Mouse (Mus musculus) ovary, adult 10 weeks (tissue): ENCODE results near the gene Dpm3. TPM values are rescaled to one million over a fixed set of nuclear protein-coding genes. Genes with fewer than 3 reads are reported as not detected.

Experiments used
- polyA plus RNA-seq: library from polyadenylated mRNA; stranded (reverse); fragments of 350-450 nt; fragmentation: Illumina TruSeq; extraction: RNeasy Lipid Tissue Mini Kit (QIAGEN cat#74804); gene quantifications from one replicate; pipeline ENCODE4 v1.2.3, GENCODE M21; 2014

Dpm3 gene
- not detected for polyA plus RNA-seq

GRCm38 (mm10) chr3:89259076-89259475 is at the start of gene Dpm3:
Gene Dpm3, plus strand, starts transcription at chr3:89259358.

DNA sequence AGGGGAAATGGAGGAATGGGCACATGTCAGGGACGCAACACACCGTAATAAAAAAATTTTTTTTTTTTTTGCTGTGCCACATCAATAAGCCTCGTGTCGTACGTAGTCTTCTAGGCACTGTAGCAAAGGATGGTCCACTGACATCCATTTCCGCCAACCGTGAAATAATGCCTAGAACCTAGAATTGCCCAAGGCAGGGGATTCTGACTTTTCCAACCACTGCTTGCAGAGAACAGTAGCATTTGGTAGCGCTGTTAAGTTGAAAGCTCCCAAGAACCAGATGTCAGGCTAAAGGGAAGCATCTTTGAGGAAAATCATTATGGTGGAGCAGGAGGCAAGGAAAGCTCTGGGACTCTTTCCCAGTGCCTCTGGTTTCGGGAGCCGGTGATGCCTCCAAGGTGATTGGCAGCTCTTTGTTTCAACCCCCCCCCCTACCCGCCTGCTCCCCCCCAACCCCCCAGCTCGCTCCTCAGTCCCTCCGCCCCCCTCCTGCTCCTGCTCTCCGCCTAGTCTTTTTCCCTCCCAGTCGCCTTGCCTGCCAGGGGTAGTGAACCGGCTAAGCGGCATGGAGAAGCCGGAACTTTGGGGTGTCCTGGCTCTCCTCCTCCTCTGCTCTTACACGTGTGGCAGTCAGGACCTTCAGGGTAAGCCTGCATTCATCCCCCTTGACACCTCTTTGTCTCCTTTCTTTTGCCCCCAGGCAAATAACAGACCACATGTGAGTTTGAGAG is 44.3 kb upstream of the Dpm3 start, which contains the start of gene Thbs3:
Thbs3 (plus strand) TSS at position 500 of the 731 bp plus-strand sequence.

DNA sequence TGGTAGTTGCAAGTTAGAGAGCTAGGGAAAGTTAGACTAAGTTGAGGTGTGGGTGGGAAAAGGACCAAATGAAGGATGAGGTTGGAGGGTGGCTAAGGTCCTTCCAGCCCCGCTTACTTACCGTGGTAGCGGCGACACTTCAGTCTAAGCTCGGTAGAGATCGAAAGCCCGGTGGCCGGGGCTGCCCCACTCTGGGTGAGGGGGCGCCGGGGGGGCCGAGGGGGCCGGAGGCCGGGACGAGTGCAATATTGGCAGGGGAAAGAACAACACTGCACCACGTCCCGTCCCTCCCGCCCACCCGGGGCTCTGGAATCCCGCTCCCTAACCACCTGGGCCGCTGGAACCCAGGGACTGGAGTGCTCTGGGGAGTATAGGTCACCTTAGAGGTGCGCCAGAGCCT is 32.3 kb upstream of the Dpm3 start, which contains the start of gene Mtx1:
Mtx1 (minus strand) TSS at position 189 of the 400 bp plus-strand sequence.

GRCm38 (mm10) chr3:89228836-89229235 is 30.3 kb upstream of the Dpm3 start, which contains the start of gene Muc1:
Gene Muc1, plus strand, starts transcription at chr3:89229057.

GRCm38 (mm10) chr3:89245688-89246171 is 13.4 kb upstream of the Dpm3 start, which contains the start of gene Krtcap2:
Gene Krtcap2, plus strand, starts transcription at chr3:89245966.

GRCm38 (mm10) chr3:89246261-89247100 is 12.7 kb upstream of the Dpm3 start, which contains the start of gene Trim46:
Gene Trim46, minus strand, starts transcription at chr3:89246309.

DNA sequence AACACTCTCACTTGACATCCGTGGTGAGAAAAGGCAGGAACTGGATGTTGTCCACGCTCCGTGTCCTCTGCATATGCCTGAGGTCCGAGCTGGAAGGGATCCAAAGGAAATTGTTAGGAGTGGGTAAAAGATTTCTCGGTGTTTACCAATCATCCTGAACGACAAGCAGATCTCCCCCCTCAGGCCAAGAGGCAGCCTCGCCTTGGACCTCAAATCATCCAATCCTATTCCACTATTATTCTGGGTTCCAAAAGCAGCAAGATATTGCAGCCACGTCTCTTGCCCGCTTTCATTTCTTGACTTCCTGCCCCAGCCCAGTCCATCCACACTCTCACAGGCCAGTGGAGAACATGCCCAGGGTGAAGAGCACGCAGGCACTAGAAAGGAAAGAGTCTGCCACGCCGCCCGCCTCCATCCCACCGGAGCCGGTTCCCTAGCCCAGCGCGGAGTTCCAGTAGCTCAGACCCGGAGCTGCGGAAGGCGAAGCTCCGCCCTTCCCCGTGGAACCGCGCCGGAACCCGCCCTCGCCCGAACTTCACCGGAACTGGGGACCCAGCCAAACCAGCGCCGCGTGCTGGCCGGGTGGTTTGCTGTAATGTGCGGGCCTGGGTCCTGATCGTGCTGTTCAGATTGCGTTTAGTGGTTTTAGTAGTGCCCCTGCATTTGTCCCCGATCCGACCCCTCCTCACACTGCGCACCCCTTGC is 11.0 kb downstream of the Dpm3 start, which contains the start of gene Slc50a1:
Slc50a1 (minus strand) TSS at position 520 of the 705 bp plus-strand sequence.

DNA sequence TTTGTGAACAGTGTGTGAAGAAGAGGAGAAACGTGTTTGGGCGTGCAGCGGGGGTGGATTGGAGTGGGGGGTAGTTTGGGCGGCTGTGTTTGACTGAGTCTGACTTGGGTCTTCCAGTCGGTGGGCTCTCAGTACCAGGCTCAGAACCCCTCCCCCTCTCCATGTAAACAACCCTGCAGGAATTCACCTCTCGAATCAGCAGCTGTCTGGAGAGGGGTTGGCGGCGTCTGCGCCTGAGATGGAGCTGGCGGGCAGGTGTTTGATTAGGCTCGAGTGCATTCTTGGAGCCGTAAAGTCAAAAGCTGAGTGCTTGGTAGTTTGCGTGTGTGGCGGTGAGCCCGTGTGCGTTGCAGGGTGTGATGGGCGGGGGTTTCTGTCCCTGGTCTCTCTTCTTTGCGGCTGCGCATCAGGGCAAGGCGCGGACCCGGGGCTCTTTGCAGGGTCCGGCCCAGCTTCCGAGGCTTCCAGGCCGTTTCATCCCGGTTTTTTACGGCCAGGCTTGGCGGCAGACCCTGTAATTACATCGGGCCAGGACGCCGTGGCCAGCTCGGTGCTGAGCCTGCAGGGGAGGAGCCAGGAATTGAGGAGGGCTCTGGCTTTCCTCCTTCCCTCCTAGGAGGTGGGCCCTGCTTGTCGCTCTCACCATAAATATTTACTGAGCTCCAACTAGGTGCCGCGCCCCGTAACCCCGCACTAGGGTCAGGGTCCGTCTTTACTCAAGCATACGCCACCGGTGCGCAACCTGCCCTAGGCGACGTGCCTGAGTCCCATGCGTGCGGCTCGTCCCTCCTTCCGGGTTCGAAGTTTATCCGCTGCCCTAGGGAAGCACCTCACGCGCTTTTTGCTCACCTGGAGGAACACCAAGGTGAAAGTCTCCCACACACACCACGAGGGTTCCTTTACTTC is 21.7 kb downstream of the Dpm3 start, which contains the start of gene Efna1:
Efna1 (minus strand) TSS at position 537 of the 906 bp plus-strand sequence.

Other genes starting within 250 kb of the Dpm3 start
- gene Rusc1, start 166.0 kb upstream of the Dpm3 start, polyA plus RNA-seq: 4.6 TPM
- not detected for gene Gm43738, start 158.3 kb upstream of the Dpm3 start, polyA plus RNA-seq
- 19.0 TPM for gene Fdps, start 157.4 kb upstream of the Dpm3 start, polyA plus RNA-seq
- gene Pklr, start 123.2 kb upstream of the Dpm3 start, polyA plus RNA-seq: 0.48 TPM
- gene Hcn3, start 99.2 kb upstream of the Dpm3 start, polyA plus RNA-seq: not detected
- 13.0 TPM for gene Clk2, start 94.6 kb upstream of the Dpm3 start, polyA plus RNA-seq
- gene Scamp3, start 81.9 kb upstream of the Dpm3 start, polyA plus RNA-seq: 10.0 TPM
- gene Fam189b, start 76.2 kb upstream of the Dpm3 start, polyA plus RNA-seq: 0.48 TPM
- 9.7 TPM for gene Gba, start 56.4 kb upstream of the Dpm3 start, polyA plus RNA-seq
- 0.57 TPM for gene Thbs3, start 44.2 kb upstream of the Dpm3 start, polyA plus RNA-seq
- 26.7 TPM for gene Mtx1, start 32.3 kb upstream of the Dpm3 start, polyA plus RNA-seq
- 2.4 TPM for gene Muc1, start 30.3 kb upstream of the Dpm3 start, polyA plus RNA-seq
- 23.2 TPM for gene Krtcap2, start 13.4 kb upstream of the Dpm3 start, polyA plus RNA-seq
- gene Trim46, start 13.0 kb upstream of the Dpm3 start, polyA plus RNA-seq: not detected
- gene Slc50a1, start 11.2 kb downstream of the Dpm3 start, polyA plus RNA-seq: 15.4 TPM
- 4.2 TPM for gene Efna1, start 21.8 kb downstream of the Dpm3 start, polyA plus RNA-seq
- not detected for gene Efna3, start 63.6 kb downstream of the Dpm3 start, polyA plus RNA-seq
- not detected for gene Efna4, start 78.7 kb downstream of the Dpm3 start, polyA plus RNA-seq
- 5.8 TPM for gene Adam15, start 90.6 kb downstream of the Dpm3 start, polyA plus RNA-seq
- not detected for gene Dcst2, start 102.6 kb downstream of the Dpm3 start, polyA plus RNA-seq
- gene Dcst1, start 105.9 kb downstream of the Dpm3 start, polyA plus RNA-seq: not detected
- gene Zbtb7b, start 135.4 kb downstream of the Dpm3 start, polyA plus RNA-seq: 1.5 TPM
- gene Lenep, start 143.4 kb downstream of the Dpm3 start, polyA plus RNA-seq: 1.6 TPM
- 0.66 TPM for gene Flad1, start 152.5 kb downstream of the Dpm3 start, polyA plus RNA-seq
- gene Cks1b, start 159.0 kb downstream of the Dpm3 start, polyA plus RNA-seq: 23.3 TPM
- gene Shc1, start 159.1 kb downstream of the Dpm3 start, polyA plus RNA-seq: 43.4 TPM
- gene Pygo2, start 170.9 kb downstream of the Dpm3 start, polyA plus RNA-seq: 10.8 TPM
- 18.8 TPM for gene Pbxip1, start 177.3 kb downstream of the Dpm3 start, polyA plus RNA-seq
- gene Pmvk, start 195.2 kb downstream of the Dpm3 start, polyA plus RNA-seq: 0.68 TPM